Mouse (Mus musculus) liver, adult 2 months (tissue): Measurements from ENCODE around the gene Mfsd6l.

Experiments
- CTCF ChIP-seq: fragments of 200-500 bp; IDR thresholded peaks from 2 replicates; pipeline ENCODE4 v1.5.1; 2011; ENCODE audit warnings: low read depth, low read length, control low read depth
- POLR2A ChIP-seq: fragments of 200-500 bp; IDR thresholded peaks from 2 replicates; pipeline ENCODE4 v1.6.1; 2011; ENCODE audit warnings: low read length, control low read depth; ENCODE audit not compliant: insufficient read depth; ENCODE audit errors: extremely low read depth

DNA sequence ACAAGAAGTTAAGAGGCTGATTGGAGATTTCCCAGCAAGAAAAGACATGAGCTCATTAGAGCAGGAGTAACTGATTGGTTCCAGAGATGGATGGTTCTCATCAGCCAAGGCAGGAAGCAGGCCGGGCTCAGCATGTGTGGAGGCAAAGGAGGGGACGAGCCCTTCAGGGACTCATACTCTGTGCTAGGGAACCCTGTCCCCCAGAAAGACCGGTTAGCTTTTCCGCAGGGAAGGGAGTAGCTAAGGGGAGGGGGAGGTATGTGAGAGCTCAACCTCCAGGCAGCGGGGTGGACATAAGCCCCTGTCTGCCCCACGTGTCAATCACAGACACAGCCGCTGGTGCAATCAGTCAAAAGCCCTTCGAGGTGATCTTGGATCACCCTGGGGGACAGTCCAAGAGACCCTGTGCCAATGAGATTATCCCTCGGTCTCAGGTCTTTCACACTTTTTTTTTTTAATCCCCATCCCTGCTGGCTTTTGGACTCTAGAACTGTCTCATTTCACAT lies 45.6 kb downstream of the Mfsd6l start:
- TF ChIP-seq POLR2A = no peak
- TF ChIP-seq CTCF = no peak
